Mouse (Mus musculus): ENCODE results near the gene Commd9. TPM values are rescaled to one million over a fixed set of nuclear protein-coding genes. Genes with fewer than 3 reads are reported as not detected.
A peak's percentile ranks its signal among the peaks of the same experiment; 100 is the strongest.

Commd9 gene
- polyA plus RNA-seq (2012; rRNA removed): 88.4 and 94.8 TPM in 2 replicates

- peak; percentile 94 to 95 for DNase-seq (ENCODE audit: extremely low spot score in 1 of 2, low spot score in 1 of 2)
These were observed at the start of gene Commd9 for GRCm38 (mm10) chr2:101885768-101886438. Gene Commd9, plus strand, starts transcription at chr2:101886247.

GRCm38 (mm10) chr2:101842756-101843155 is 43.3 kb upstream of the Commd9 start:
- no peak for DNase-seq (ENCODE audit: extremely low spot score in 1 of 2, low spot score in 1 of 2)

GRCm38 (mm10) chr2:101854792-101855191 is 31.3 kb upstream of the Commd9 start:
- DNase-seq (ENCODE audit: extremely low spot score in 1 of 2, low spot score in 1 of 2): no peak

- DNase-seq (ENCODE audit: extremely low spot score in 1 of 2, low spot score in 1 of 2): no peak
These were observed 29.9 kb upstream of the Commd9 start for GRCm38 (mm10) chr2:101856174-101856573.

GRCm38 (mm10) chr2:101860920-101861485 is 25.0 kb upstream of the Commd9 start:
- no peak for DNase-seq (ENCODE audit: extremely low spot score in 1 of 2, low spot score in 1 of 2)

- no peak for DNase-seq (ENCODE audit: extremely low spot score in 1 of 2, low spot score in 1 of 2)
These were observed 23.6 kb upstream of the Commd9 start for GRCm38 (mm10) chr2:101862219-101863123.

- DNase-seq (ENCODE audit: extremely low spot score in 1 of 2, low spot score in 1 of 2): no peak
These were observed 17.4 kb upstream of the Commd9 start for GRCm38 (mm10) chr2:101868683-101869082.

- DNase-seq (ENCODE audit: extremely low spot score in 1 of 2, low spot score in 1 of 2): peak in 1 of 2 experiments; percentile 73
These were observed 14.9 kb upstream of the Commd9 start for GRCm38 (mm10) chr2:101871179-101871578.

GRCm38 (mm10) chr2:101881471-101882162 is 4.4 kb upstream of the Commd9 start:
- DNase-seq (ENCODE audit: extremely low spot score in 1 of 2, low spot score in 1 of 2): no peak

GRCm38 (mm10) chr2:101882998-101883397 is 3.0 kb upstream of the Commd9 start, which contains the start of gene Prr5l:
Gene Prr5l, minus strand, starts transcription at chr2:101883027.
- DNase-seq (ENCODE audit: extremely low spot score in 1 of 2, low spot score in 1 of 2): peak in 1 of 2 experiments; percentile 27

- no peak for DNase-seq (ENCODE audit: extremely low spot score in 1 of 2, low spot score in 1 of 2)
These were observed 1.8 kb upstream of the Commd9 start for GRCm38 (mm10) chr2:101884286-101884685.

- no peak for DNase-seq (ENCODE audit: extremely low spot score in 1 of 2, low spot score in 1 of 2)
These were observed 2.8 kb downstream of the Commd9 start for GRCm38 (mm10) chr2:101888886-101889285.

- DNase-seq (ENCODE audit: extremely low spot score in 1 of 2, low spot score in 1 of 2): no peak
These were observed 5.1 kb downstream of the Commd9 start for GRCm38 (mm10) chr2:101891143-101891542.

- no peak for DNase-seq (ENCODE audit: extremely low spot score in 1 of 2, low spot score in 1 of 2)
These were observed 8.1 kb downstream of the Commd9 start for GRCm38 (mm10) chr2:101894126-101894525.

- DNase-seq (ENCODE audit: extremely low spot score in 1 of 2, low spot score in 1 of 2): no peak
These were observed 10.6 kb downstream of the Commd9 start for GRCm38 (mm10) chr2:101896425-101897204.

GRCm38 (mm10) chr2:101902196-101902595 is 16.1 kb downstream of the Commd9 start:
- no peak for DNase-seq (ENCODE audit: extremely low spot score in 1 of 2, low spot score in 1 of 2)

- DNase-seq (ENCODE audit: extremely low spot score in 1 of 2, low spot score in 1 of 2): peak; percentile 73 to 94
These were observed 19.7 kb downstream of the Commd9 start for GRCm38 (mm10) chr2:101905534-101906378.

- no peak for DNase-seq (ENCODE audit: extremely low spot score in 1 of 2, low spot score in 1 of 2)
These were observed 20.3 kb downstream of the Commd9 start for GRCm38 (mm10) chr2:101906379-101906690.

GRCm38 (mm10) chr2:101907386-101908022 is 21.5 kb downstream of the Commd9 start:
- DNase-seq (ENCODE audit: extremely low spot score in 1 of 2, low spot score in 1 of 2): peak in 1 of 2 experiments; percentile 58

Data from frontal cortex, adult 2 months (tissue).